Mouse (Mus musculus) MEL (cell line): ENCODE data around the gene Tmem104. TPM values are rescaled to one million over a fixed set of nuclear protein-coding genes. Genes with fewer than 3 reads are reported as not detected.

Experiments
- DNase-seq: peaks from one replicate; pipeline ENCODE4 v3.0.0; 2011; ENCODE audit warnings: low read depth, low spot score
- H3K27ac ChIP-seq: 2 replicates; pipeline ENCODE4 v1.5.1; 2012; ENCODE audit warnings: low read depth, mild to moderate bottlenecking, control low read depth, low read length, moderate library complexity; ENCODE audit not compliant: control insufficient read depth
- H3K27me3 ChIP-seq, 2 experiments: fragments of 150-350 bp in 1 of 2; sonication (generic) in 1 of 2; 2 replicates each; pipeline ENCODE4 v1.6.1; 2012; ENCODE audit warnings: low read length in 2 of 2, mild to moderate bottlenecking in 2 of 2, improper control_type of control experiment in 1 of 2, moderate library complexity in 1 of 2; ENCODE audit not compliant: insufficient read depth in 2 of 2, control insufficient read depth in 1 of 2
- H3K36me3 ChIP-seq, 2 experiments: 2 replicates each; pipeline ENCODE4 v1.6.1; 2012 to 2014; ENCODE audit warnings: low read length in 2 of 2, improper control_type of control experiment in 1 of 2, inconsistent platforms in 1 of 2, mild to moderate bottlenecking in 1 of 2; ENCODE audit not compliant: insufficient read depth in 2 of 2, control insufficient read depth in 1 of 2
- H3K4me1 ChIP-seq, 2 experiments: fragments of 150-350 bp in 1 of 2; sonication (generic) in 1 of 2; 2 replicates each; pipeline ENCODE4 v1.6.1; 2012; ENCODE audit warnings: low read length in 2 of 2, improper control_type of control experiment in 1 of 2, mild to moderate bottlenecking in 1 of 2; ENCODE audit not compliant: insufficient read depth in 2 of 2, control insufficient read depth in 1 of 2
- H3K4me3 ChIP-seq, 2 experiments: fragments of 150-350 bp in 1 of 2; sonication (generic) in 1 of 2; 2 replicates each; pipeline ENCODE4 v1.5.1; 2012; ENCODE audit warnings: low read depth in 2 of 2, low read length in 2 of 2, mild to moderate bottlenecking in 2 of 2, moderate library complexity in 2 of 2, control low read depth in 1 of 2, improper control_type of control experiment in 1 of 2; ENCODE audit not compliant: control insufficient read depth in 1 of 2, insufficient read depth in 1 of 2
- H3K79me2 ChIP-seq: 2 replicates; pipeline ENCODE4 v1.6.1; 2012; ENCODE audit warnings: mild to moderate bottlenecking, low read length, moderate library complexity; ENCODE audit not compliant: control insufficient read depth, poor library complexity, insufficient read depth
- H3K9ac ChIP-seq: 2 replicates; pipeline ENCODE4 v1.6.1; 2012; ENCODE audit warnings: low read depth, mild to moderate bottlenecking, control low read depth, low read length, moderate library complexity; ENCODE audit not compliant: control insufficient read depth, poor library complexity, severe bottlenecking
- H3K9me3 ChIP-seq: fragments of 150-350 bp; sonication (generic); replicated peaks from 2 replicates; pipeline ENCODE4 v1.6.1; 2012; ENCODE audit warnings: mild to moderate bottlenecking, low read length, improper control_type of control experiment, moderate library complexity; ENCODE audit not compliant: insufficient read depth
- BHLHE40 ChIP-seq: IDR thresholded peaks from 2 replicates; pipeline ENCODE4 v1.6.1; 2012; ENCODE audit warnings: low read depth, mild to moderate bottlenecking, inconsistent platforms, low read length, improper control_type of control experiment, borderline replicate concordance
- CHD1 ChIP-seq: IDR thresholded peaks from 2 replicates; pipeline ENCODE4 v1.6.1; 2012; ENCODE audit warnings: low read depth, mild to moderate bottlenecking, inconsistent platforms, low read length, improper control_type of control experiment
- CHD2 ChIP-seq: IDR thresholded peaks from 2 replicates; pipeline ENCODE4 v1.6.1; 2011; ENCODE audit warnings: low read length, improper control_type of control experiment
- CTCF ChIP-seq, 3 experiments: IDR thresholded peaks in 2 of 3; conservative IDR thresholded peaks in 1 of 3; 2 replicates each; pipeline ENCODE4 v1.5.1; 2011 to 2012; ENCODE audit warnings: low read length in 3 of 3, low read depth in 2 of 3, mild to moderate bottlenecking in 2 of 3, improper control_type of control experiment in 1 of 3, inconsistent platforms in 1 of 3, mixed read lengths in 1 of 3, moderate library complexity in 1 of 3; ENCODE audit not compliant: control insufficient read depth in 1 of 3, insufficient read depth in 1 of 3, poor library complexity in 1 of 3, severe bottlenecking in 1 of 3
- ELF1 ChIP-seq: IDR thresholded peaks from 2 replicates; pipeline ENCODE4 v1.6.1; 2014; ENCODE audit warnings: low read depth, mild to moderate bottlenecking, inconsistent platforms, low read length, improper control_type of control experiment, moderate library complexity
- EP300 ChIP-seq, 2 experiments: IDR thresholded peaks; 2 replicates each; pipeline ENCODE4 v1.6.1; 2011; ENCODE audit warnings: improper control_type of control experiment in 2 of 2, low read length in 2 of 2, low read depth in 1 of 2, mild to moderate bottlenecking in 1 of 2
- ETS1 ChIP-seq: IDR thresholded peaks from 2 replicates; pipeline ENCODE4 v1.6.1; 2012; ENCODE audit warnings: low read depth, mild to moderate bottlenecking, inconsistent platforms, low read length, improper control_type of control experiment, moderate library complexity
- GATA1 ChIP-seq: IDR thresholded peaks from 2 replicates; pipeline ENCODE4 v1.6.1; 2011; ENCODE audit warnings: low read depth, low read length, improper control_type of control experiment
- HCFC1 ChIP-seq: IDR thresholded peaks from 2 replicates; pipeline ENCODE4 v1.6.1; 2012; ENCODE audit warnings: low read depth, mild to moderate bottlenecking, inconsistent platforms, low read length, improper control_type of control experiment, moderate library complexity
- KAT2A ChIP-seq: conservative IDR thresholded peaks from 2 replicates; pipeline ENCODE4 v1.6.1; 2012; ENCODE audit warnings: low read depth, low read length, improper control_type of control experiment, inconsistent platforms
- MAFK ChIP-seq: IDR thresholded peaks from 2 replicates; pipeline ENCODE4 v1.6.1; 2011; ENCODE audit warnings: low read depth, mild to moderate bottlenecking, low read length, improper control_type of control experiment, borderline replicate concordance
- MAX ChIP-seq: IDR thresholded peaks from 2 replicates; pipeline ENCODE4 v1.6.1; 2011; ENCODE audit warnings: low read length, improper control_type of control experiment
- MAZ ChIP-seq: IDR thresholded peaks from 2 replicates; pipeline ENCODE4 v1.6.1; 2012; ENCODE audit warnings: low read depth, mild to moderate bottlenecking, inconsistent platforms, low read length, improper control_type of control experiment
- MEF2A ChIP-seq: IDR thresholded peaks from 2 replicates; pipeline ENCODE4 v1.6.1; 2014; ENCODE audit warnings: low read depth, mild to moderate bottlenecking, inconsistent platforms, low read length, improper control_type of control experiment; ENCODE audit not compliant: poor library complexity, insufficient replicate concordance, severe bottlenecking; ENCODE audit errors: extremely low read depth
- MXI1 ChIP-seq: IDR thresholded peaks from 2 replicates; pipeline ENCODE4 v1.6.1; 2011; ENCODE audit warnings: mild to moderate bottlenecking, low read depth, low read length, improper control_type of control experiment
- MYB ChIP-seq: IDR thresholded peaks from 2 replicates; pipeline ENCODE4 v1.6.1; 2011; ENCODE audit warnings: mild to moderate bottlenecking, low read depth, low read length, improper control_type of control experiment
- MYC ChIP-seq: IDR thresholded peaks from 2 replicates; pipeline ENCODE4 v1.6.1; 2011; ENCODE audit warnings: low read depth, mild to moderate bottlenecking, low read length, improper control_type of control experiment, moderate library complexity
- NELFE ChIP-seq: IDR thresholded peaks from 2 replicates; pipeline ENCODE4 v1.6.1; 2011; ENCODE audit warnings: low read depth, low read length, improper control_type of control experiment
- POLR2AphosphoS5 ChIP-seq: IDR thresholded peaks from 2 replicates; pipeline ENCODE4 v1.6.1; 2012; ENCODE audit warnings: low read depth, borderline replicate concordance, mild to moderate bottlenecking, inconsistent platforms, low read length, moderate library complexity, mixed read lengths
- RAD21 ChIP-seq: IDR thresholded peaks from 2 replicates; pipeline ENCODE4 v1.6.1; 2011; ENCODE audit warnings: mild to moderate bottlenecking, low read depth, low read length, improper control_type of control experiment
- TAL1 ChIP-seq: IDR thresholded peaks from 2 replicates; pipeline ENCODE4 v1.6.1; 2012; ENCODE audit warnings: mild to moderate bottlenecking, inconsistent platforms, low read length, moderate library complexity, mixed read lengths
- TBP ChIP-seq: IDR thresholded peaks from 2 replicates; pipeline ENCODE4 v1.8.0; 2011; ENCODE audit warnings: low read depth, low read length, improper control_type of control experiment
- TCF12 ChIP-seq: IDR thresholded peaks from 2 replicates; pipeline ENCODE4 v1.6.1; 2014; ENCODE audit warnings: low read depth, mild to moderate bottlenecking, inconsistent platforms, low read length, improper control_type of control experiment, moderate library complexity
- UBTF ChIP-seq: IDR thresholded peaks from 2 replicates; pipeline ENCODE4 v1.6.1; 2012; ENCODE audit warnings: low read depth, mild to moderate bottlenecking, inconsistent platforms, low read length, improper control_type of control experiment, moderate library complexity, borderline replicate concordance; ENCODE audit not compliant: insufficient read depth
- USF1 ChIP-seq: IDR thresholded peaks from 2 replicates; pipeline ENCODE4 v1.6.1; 2014; ENCODE audit warnings: low read depth, mild to moderate bottlenecking, inconsistent platforms, low read length, improper control_type of control experiment, moderate library complexity
- ZKSCAN1 ChIP-seq: IDR thresholded peaks from 2 replicates; pipeline ENCODE4 v1.6.1; 2012; ENCODE audit warnings: low read depth, mild to moderate bottlenecking, inconsistent platforms, low read length, improper control_type of control experiment, moderate library complexity
- polyA plus RNA-seq, 2 experiments: library from polyadenylated mRNA; stranded (reverse) in 1 of 2; unstranded in 1 of 2; fragments of >175 nt in 1 of 2; fragments of >200 nt in 1 of 2; gene quantifications; 2 replicates each; pipeline versions ENCODE4 v1.2.1 to v1.2.4; 2012; ENCODE audit warnings: low replicate concordance in 2 of 2, low read depth in 1 of 2; ENCODE audit not compliant: insufficient read length in 2 of 2, insufficient read depth in 1 of 2, missing spikeins in 1 of 2
- total RNA-seq: library from RNA; depleted of rRNA; stranded (reverse); fragments of 300-350 nt; gene quantifications from 2 replicates; pipeline ENCODE4 v1.2.3, GENCODE M21; 2012

Tmem104 gene
- total and polyA plus RNA-seq, 3 experiments: 21.9 to 24.8 TPM; not detected in 1

DNA sequence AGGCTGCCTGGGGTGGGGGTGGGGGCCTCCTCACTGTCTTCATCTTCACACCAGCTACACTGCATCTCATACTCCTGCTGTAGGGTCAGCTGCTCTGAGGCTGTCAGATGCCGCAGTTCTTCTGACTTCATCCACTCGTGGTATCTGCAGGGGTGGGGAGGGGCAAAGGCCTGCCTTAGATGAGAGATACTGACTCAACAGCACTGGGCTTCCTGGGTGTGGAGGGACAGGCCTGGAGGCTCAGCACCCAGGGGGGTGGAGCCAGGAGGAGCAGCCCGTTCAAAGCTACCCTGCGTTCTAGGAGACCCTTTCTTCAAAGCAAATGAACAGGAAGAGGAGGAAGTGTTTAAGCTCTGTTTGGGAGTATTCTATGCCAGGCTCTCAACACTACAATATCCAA, 2.3 kb upstream of the Tmem104 start (continued):
- TF ChIP-seq UBTF: no peak
- no peak for TF ChIP-seq MAX
- no peak for TF ChIP-seq GATA1
- peak; percentile 54; the same call in 1 of the 2 replicates for TF ChIP-seq ETS1
- TF ChIP-seq BHLHE40: 0 out of 2 replicates have a peak, but pooled peaks have one; percentile 11
- TF ChIP-seq POLR2AphosphoS5: no peak
- 0 out of 2 replicates have a peak, but pooled peaks have one; percentile 34 for TF ChIP-seq HCFC1
- TF ChIP-seq CHD2: no peak
- no peak for TF ChIP-seq TAL1
- TF ChIP-seq CHD1: no peak
- TF ChIP-seq NELFE: no peak
- TF ChIP-seq ELF1: peak; percentile 52; the same call in 1 of the 2 replicates
- no peak for TF ChIP-seq RAD21

GRCm38 (mm10) chr11:115187693-115188092, 406 bp downstream of the Tmem104 start, which contains the start of gene Nat9:
Gene Nat9 (minus strand): TSS chr11:115187859.
- H3K27ac ChIP-seq: peak within 1 kb of the TSS; percentile 84
- TF ChIP-seq MAFK: no peak
- peak; percentile 20; the same call in 1 of the 2 replicates for TF ChIP-seq GATA1
- no peak for TF ChIP-seq CTCF (IDR thresholded peaks at IDR 0.05 in 2 of 3, conservative IDR thresholded peaks at IDR 0.05 in 1 of 3; ENCODE audit: control insufficient read depth in 1 of 3, insufficient read depth in 1 of 3, low read depth in 2 of 3, low read length in 3 of 3, poor library complexity in 1 of 3, severe bottlenecking in 1 of 3)
- no peak for TF ChIP-seq MEF2A
- TF ChIP-seq ETS1: peak; percentile 73
- peak; percentile 71 for DNase-seq
- H3K9me3 ChIP-seq: no peaks in the 10 kb centered on the region
- peaks cover 6 to 51% of the 10 kb centered on the region in 2 experiments for H3K36me3 ChIP-seq
- peaks cover 31% of the 10 kb centered on the region for H3K79me2 ChIP-seq
- H3K27me3 ChIP-seq: no peaks in the 10 kb centered on the region
- H3K4me1 ChIP-seq: peaks cover 21 to 42% of the 10 kb centered on the region in 2 experiments
- H3K4me3 ChIP-seq: peak within 1 kb of the TSS; percentile 93 to 97
- peak within 1 kb of the TSS; percentile 87 for H3K9ac ChIP-seq

- Histone ChIP-seq H3K27ac (peak overlapping the region; percentile 84), H3K27me3 (no peaks in the 10 kb centered on the region), H3K79me2 (peaks cover 31% of the 10 kb centered on the region), H3K4me3 (peak overlapping the region; percentile 93 to 97), H3K36me3 (peaks cover 6 to 51% of the 10 kb centered on the region in 2 experiments), H3K4me1 (peaks cover 21 to 43% of the 10 kb centered on the region in 2 experiments), H3K9ac (peak overlapping the region; percentile 87), H3K9me3 (no peaks in the 10 kb centered on the region)
- DNase-seq: peak; percentile 80
- no peak for TF ChIP-seq ZKSCAN1
- no peak for TF ChIP-seq MAFK
- TF ChIP-seq MYB: peak; percentile 69; the same call in 1 of the 2 replicates
- TF ChIP-seq EP300 (IDR thresholded peaks at IDR 0.05; ENCODE audit: low read depth in 1 of 2, low read length in 2 of 2): peak; percentile 58 to 87; a peak in 3 of 4 replicates
- TF ChIP-seq HCFC1: no peak
- peak; percentile 62 for TF ChIP-seq TBP
- no peak; the same call in 1 of the 2 replicates for TF ChIP-seq USF1
- 0 out of 2 replicates have a peak, but pooled peaks have one; percentile 10 for TF ChIP-seq UBTF
- TF ChIP-seq MAX: no peak; the same call in 1 of the 2 replicates
- no peak for TF ChIP-seq MAZ
- TF ChIP-seq KAT2A: no peak
- no peak for TF ChIP-seq MYC
- peak; percentile 67 for TF ChIP-seq TCF12
- TF ChIP-seq TAL1: peak; percentile 22; the same call in 1 of the 2 replicates
- TF ChIP-seq RAD21: peak; percentile 43
- no peak for TF ChIP-seq MEF2A
- no peak; the same call in 1 of the 2 replicates for TF ChIP-seq MXI1
- TF ChIP-seq ETS1: peak; percentile 99
Measured at GRCm38 (mm10) chr11:115188539-115189231, 1.4 kb downstream of the Tmem104 start.
